Mouse (Mus musculus): ENCODE measurements around the gene Vwa8.

DNA sequence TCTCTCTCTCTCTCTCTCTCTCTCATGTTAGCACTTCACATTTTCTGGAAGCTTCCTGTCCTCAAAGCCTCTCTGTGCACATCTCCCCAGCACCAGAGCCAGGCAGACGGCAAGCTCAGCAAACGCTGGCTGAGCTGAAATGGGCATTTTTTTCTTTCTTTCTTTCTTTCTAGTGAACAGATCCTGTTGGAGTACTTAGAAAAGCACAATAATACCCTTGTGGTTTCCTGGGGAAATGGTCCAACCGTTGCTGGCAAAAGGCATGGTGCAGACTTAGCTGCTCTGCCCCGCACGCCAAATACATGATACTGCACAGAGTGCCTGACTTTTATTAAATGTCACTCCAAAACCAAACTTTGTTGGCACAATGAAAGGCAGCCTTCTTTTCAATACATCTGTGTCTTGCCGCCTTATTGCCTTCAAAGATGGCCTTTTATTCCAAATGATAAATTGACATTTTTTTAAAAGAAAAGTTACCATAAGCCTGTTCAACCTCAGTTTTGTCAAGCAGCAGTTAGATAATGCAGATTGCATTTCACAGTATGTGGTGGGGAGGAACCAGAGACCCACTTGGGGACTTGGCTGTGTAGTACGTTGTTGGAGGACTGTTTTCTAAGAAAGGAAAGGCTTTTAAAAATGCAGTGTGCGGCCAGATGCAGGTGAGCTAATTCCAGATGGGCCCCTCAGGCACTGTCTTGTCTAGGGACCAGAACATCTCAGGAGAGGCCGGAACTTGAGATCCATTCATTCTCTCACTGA lies 351.5 kb downstream of the Vwa8 start:
- no peak for TF ChIP-seq GATA1 (IDR thresholded peaks at IDR 0.05; ENCODE audit: low read length)
- TF ChIP-seq TAL1 (IDR thresholded peaks at IDR 0.05; ENCODE audit: low read length): no peak
